Mouse (Mus musculus): Measurements from ENCODE around the gene Sash1. TPM values are rescaled to one million over a fixed set of nuclear protein-coding genes. Genes with fewer than 3 reads are reported as not detected.

Sash1 gene
- polyA plus RNA-seq, 1 experiment from 2014 or later: 5.5 TPM

GRCm38 (mm10) chr10:8870368-8870767 lies 15.5 kb downstream of the Sash1 start:
- H3K36me3 ChIP-seq (ENCODE audit: insufficient read depth, low read length): no peaks in the 10 kb centered on the region
- H3K4me3 ChIP-seq (replicated peaks; ENCODE audit: low read depth, low read length): no peak overlapping the region
- H3K27ac ChIP-seq: no peak overlapping the region
- no peaks in the 10 kb centered on the region; the same call in 1 of the 2 replicates for H3K4me1 ChIP-seq (replicated peaks; ENCODE audit: insufficient read depth, low read length)
- ATAC-seq (replicated peaks; ENCODE audit: low FRiP score, low read depth): no peak
- no peak for DNase-seq (ENCODE audit: low spot score)
- H3K27me3 ChIP-seq (ENCODE audit: insufficient read depth, low read length): no peaks in the 10 kb centered on the region
- no peak for TF ChIP-seq CTCF (IDR thresholded peaks at IDR 0.05; ENCODE audit: low read depth)
- no peak overlapping the region for H3K9ac ChIP-seq (ENCODE audit: low read depth, low read length)
- 80% methylated on average over 3 of the region's 3 CpGs for whole genome bisulfite sequencing
- H3K9me3 ChIP-seq (replicated peaks; ENCODE audit: low read length): no peaks in the 10 kb centered on the region
- H3K4me2 ChIP-seq (ENCODE audit: low read length): no peak overlapping the region

DNA sequence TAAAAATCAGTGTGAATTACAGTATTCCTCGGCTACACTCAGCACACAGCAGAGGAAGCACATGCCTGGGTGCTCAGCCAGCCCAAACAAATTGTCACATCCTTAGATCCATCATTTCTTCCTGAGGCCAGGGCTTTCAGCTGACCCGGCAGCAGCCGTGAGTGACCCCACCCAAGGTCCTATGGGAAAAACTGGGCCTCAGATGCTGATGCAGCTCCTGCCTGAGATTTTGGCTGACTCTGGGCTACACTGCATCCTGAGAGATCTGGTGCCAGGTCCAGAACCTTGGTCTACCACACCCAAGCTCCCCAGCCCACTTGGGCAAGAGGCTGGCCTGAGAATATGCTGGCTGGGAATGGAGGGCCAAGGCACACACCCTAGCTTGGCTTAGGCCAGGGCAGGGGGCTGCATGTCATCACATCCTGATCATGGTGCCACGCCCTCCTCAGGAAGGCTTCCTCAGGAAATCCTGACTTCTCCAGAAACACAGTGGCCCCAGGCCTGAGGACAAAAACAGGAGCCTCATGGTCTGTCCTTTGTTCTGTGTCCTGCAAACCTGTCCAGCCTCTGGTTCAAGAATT lies 19.7 kb downstream of the Sash1 start:
- Histone ChIP-seq H3K9me3 (replicated peaks; ENCODE audit: low read length) (no peaks in the 10 kb centered on the region), H3K4me3 (replicated peaks; ENCODE audit: low read depth, low read length) (no peak overlapping the region), H3K27me3 (ENCODE audit: insufficient read depth, low read length) (no peaks in the 10 kb centered on the region), H3K27ac (peak overlapping the region; percentile 66), H3K36me3 (ENCODE audit: insufficient read depth, low read length) (no peaks in the 10 kb centered on the region), H3K9ac (ENCODE audit: low read depth, low read length) (no peak overlapping the region), H3K4me1 (replicated peaks; ENCODE audit: insufficient read depth, low read length) (no peaks in the 10 kb centered on the region), H3K4me2 (ENCODE audit: low read length) (no peak overlapping the region)
- DNase-seq (ENCODE audit: low spot score): peak; percentile 64
- no peak for TF ChIP-seq CTCF (IDR thresholded peaks at IDR 0.05; ENCODE audit: low read depth)
- peak; percentile 50 for ATAC-seq (replicated peaks; ENCODE audit: low FRiP score, low read depth)
- WGBS: 51% methylated on average over 4 of the region's 4 CpGs

DNA sequence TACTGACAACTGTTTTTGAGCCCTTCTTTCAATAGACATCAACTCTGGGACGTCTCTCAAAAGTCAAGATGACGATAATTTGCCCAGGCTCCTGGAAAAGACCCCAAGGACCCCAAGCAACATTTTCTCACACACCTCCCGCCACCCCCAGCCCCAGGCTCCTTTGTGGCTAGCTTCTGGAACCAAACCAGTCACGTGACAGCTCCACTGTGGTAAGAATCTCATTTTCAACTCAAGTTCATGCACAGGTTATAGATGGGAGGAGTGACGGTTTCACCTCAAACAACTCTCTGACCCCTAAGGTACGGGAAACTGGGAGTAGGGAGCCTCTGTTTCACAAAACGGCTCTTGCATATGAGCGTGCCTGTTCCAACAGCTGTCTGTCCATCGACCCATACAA lies 25.2 kb downstream of the Sash1 start:
- WGBS: 45% methylated on average over 9 of the region's 9 CpGs
- DNase-seq (ENCODE audit: low spot score) (no peak), ATAC-seq (replicated peaks; ENCODE audit: low FRiP score, low read depth) (no peak)

DNA sequence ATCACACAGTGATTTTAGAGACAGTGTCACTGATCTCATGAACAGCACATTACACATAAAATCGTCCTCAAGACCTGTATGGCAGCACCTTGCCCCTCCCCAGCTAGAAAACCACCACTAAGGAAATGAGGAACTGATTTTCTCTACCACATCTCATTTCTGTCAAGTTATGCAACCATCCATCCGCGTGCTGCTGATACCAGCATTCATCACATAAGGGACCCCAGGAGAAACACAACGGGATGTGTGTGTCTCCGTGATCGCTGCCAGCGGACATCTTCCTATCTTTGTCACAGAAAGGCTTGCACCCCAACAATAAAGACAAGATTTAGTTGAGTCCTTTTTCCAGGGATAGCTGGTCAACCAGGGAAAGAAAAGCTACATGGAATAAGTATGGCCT lies 27.2 kb downstream of the Sash1 start:
- Histone ChIP-seq H3K4me1 (replicated peaks; ENCODE audit: insufficient read depth, low read length) (0 out of 2 replicates have a peak, but pooled peaks cover 2% of the 10 kb centered on the region), H3K27me3 (ENCODE audit: insufficient read depth, low read length) (no peaks in the 10 kb centered on the region), H3K4me2 (ENCODE audit: low read length) (no peak overlapping the region), H3K9me3 (replicated peaks; ENCODE audit: low read length) (no peaks in the 10 kb centered on the region), H3K9ac (ENCODE audit: low read depth, low read length) (no peak overlapping the region), H3K36me3 (ENCODE audit: insufficient read depth, low read length) (no peaks in the 10 kb centered on the region), H3K27ac (no peak overlapping the region), H3K4me3 (replicated peaks; ENCODE audit: low read depth, low read length) (no peak overlapping the region)
- no peak for DNase-seq (ENCODE audit: low spot score)
- WGBS: 95% methylated on average over 7 of the region's 7 CpGs
- no peak for ATAC-seq (replicated peaks; ENCODE audit: low FRiP score, low read depth)
- no peak for TF ChIP-seq CTCF (IDR thresholded peaks at IDR 0.05; ENCODE audit: low read depth)

More for the DNA sequence above, 25.2 kb downstream of the Sash1 start:
- Histone ChIP-seq H3K36me3 (ENCODE audit: insufficient read depth, low read length) (no peaks in the 10 kb centered on the region), H3K4me1 (replicated peaks; ENCODE audit: insufficient read depth, low read length) (no peaks in the 10 kb centered on the region), H3K9me3 (replicated peaks; ENCODE audit: low read length) (no peaks in the 10 kb centered on the region), H3K27me3 (ENCODE audit: insufficient read depth, low read length) (no peaks in the 10 kb centered on the region), H3K4me3 (replicated peaks; ENCODE audit: low read depth, low read length) (no peak overlapping the region), H3K27ac (no peak overlapping the region), H3K9ac (ENCODE audit: low read depth, low read length) (no peak overlapping the region), H3K4me2 (ENCODE audit: low read length) (peak overlapping the region; percentile 10; the same call in 1 of the 2 replicates)
- no peak for TF ChIP-seq CTCF (IDR thresholded peaks at IDR 0.05; ENCODE audit: low read depth)

GRCm38 (mm10) chr10:8856942-8857341 lies 28.9 kb downstream of the Sash1 start:
- Histone ChIP-seq H3K36me3 (ENCODE audit: insufficient read depth, low read length) (no peaks in the 10 kb centered on the region), H3K4me1 (replicated peaks; ENCODE audit: insufficient read depth, low read length) (0 out of 2 replicates have a peak, but pooled peaks cover 2% of the 10 kb centered on the region), H3K9ac (ENCODE audit: low read depth, low read length) (no peak overlapping the region), H3K27ac (no peak overlapping the region), H3K4me2 (ENCODE audit: low read length) (no peak overlapping the region), H3K27me3 (ENCODE audit: insufficient read depth, low read length) (no peaks in the 10 kb centered on the region), H3K4me3 (replicated peaks; ENCODE audit: low read depth, low read length) (no peak overlapping the region), H3K9me3 (replicated peaks; ENCODE audit: low read length) (no peaks in the 10 kb centered on the region)
- no peak for TF ChIP-seq CTCF (IDR thresholded peaks at IDR 0.05; ENCODE audit: low read depth)
- DNase-seq (ENCODE audit: low spot score): no peak
- ATAC-seq (replicated peaks; ENCODE audit: low FRiP score, low read depth): no peak
- WGBS: 85% methylated on average over 2 of the region's 2 CpGs

GRCm38 (mm10) chr10:8853326-8853725 lies 32.5 kb downstream of the Sash1 start:
- H3K4me2 ChIP-seq (ENCODE audit: low read length): no peak overlapping the region
- ATAC-seq (replicated peaks; ENCODE audit: low FRiP score, low read depth) (no peak), DNase-seq (ENCODE audit: low spot score) (peak; percentile 40)
- no peaks in the 10 kb centered on the region for H3K27me3 ChIP-seq (ENCODE audit: insufficient read depth, low read length)
- TF ChIP-seq CTCF (IDR thresholded peaks at IDR 0.05; ENCODE audit: low read depth): no peak
- H3K4me1 ChIP-seq (replicated peaks; ENCODE audit: insufficient read depth, low read length): 0 out of 2 replicates have a peak, but pooled peaks cover 2% of the 10 kb centered on the region
- H3K9me3 ChIP-seq (replicated peaks; ENCODE audit: low read length): no peaks in the 10 kb centered on the region
- WGBS: 36% methylated on average over 7 of the region's 7 CpGs
- no peak overlapping the region for H3K27ac ChIP-seq
- no peak overlapping the region for H3K4me3 ChIP-seq (replicated peaks; ENCODE audit: low read depth, low read length)
- H3K9ac ChIP-seq (ENCODE audit: low read depth, low read length): no peak overlapping the region
- H3K36me3 ChIP-seq (ENCODE audit: insufficient read depth, low read length): no peaks in the 10 kb centered on the region

DNA sequence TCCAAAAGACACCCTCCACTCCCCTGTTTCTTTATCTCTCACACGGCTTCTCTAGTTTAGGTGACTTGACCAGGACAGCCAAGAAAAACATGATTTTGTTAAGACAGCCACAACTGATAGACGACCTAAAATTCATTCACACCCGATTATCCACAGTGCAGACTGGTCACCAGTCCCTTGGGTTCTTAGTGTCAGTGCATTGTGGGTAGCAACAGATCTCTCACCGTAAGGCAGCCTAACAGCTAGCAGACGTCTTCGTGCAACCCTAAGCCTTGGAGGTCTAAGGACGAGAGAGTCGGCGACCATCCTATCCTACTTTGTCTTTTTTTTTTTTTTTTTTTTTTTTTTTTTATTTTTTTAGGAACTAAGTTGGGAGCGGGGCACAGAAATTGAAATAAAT lies 34.2 kb downstream of the Sash1 start:
- ATAC-seq (replicated peaks; ENCODE audit: low FRiP score, low read depth): no peak
- no peak overlapping the region for H3K27ac ChIP-seq
- H3K36me3 ChIP-seq (ENCODE audit: insufficient read depth, low read length): no peaks in the 10 kb centered on the region
- H3K4me2 ChIP-seq (ENCODE audit: low read length): no peak overlapping the region
- H3K9ac ChIP-seq (ENCODE audit: low read depth, low read length): no peak overlapping the region
- no peaks in the 10 kb centered on the region for H3K27me3 ChIP-seq (ENCODE audit: insufficient read depth, low read length)
- WGBS: 84% methylated on average over 10 of the region's 10 CpGs
- H3K4me1 ChIP-seq (replicated peaks; ENCODE audit: insufficient read depth, low read length): 0 out of 2 replicates have a peak, but pooled peaks cover 2% of the 10 kb centered on the region
- no peak overlapping the region for H3K4me3 ChIP-seq (replicated peaks; ENCODE audit: low read depth, low read length)
- no peak for DNase-seq (ENCODE audit: low spot score)
- H3K9me3 ChIP-seq (replicated peaks; ENCODE audit: low read length): no peaks in the 10 kb centered on the region
- no peak for TF ChIP-seq CTCF (IDR thresholded peaks at IDR 0.05; ENCODE audit: low read depth)

Measured in kidney, postnatal 0 days (tissue).